Mouse (Mus musculus) thymus, adult 2 months (tissue): ENCODE measurements around the gene Hdac4.

Source experiments
- CTCF ChIP-seq: fragments of 200-500 bp; IDR thresholded peaks from 2 replicates; pipeline ENCODE4 v1.5.1; 2012; ENCODE audit warnings: mild to moderate bottlenecking, control low read depth, low read length, moderate library complexity, borderline replicate concordance; ENCODE audit not compliant: control insufficient read depth, poor library complexity, insufficient read depth; ENCODE audit errors: extremely low read depth
- POLR2A ChIP-seq: fragments of 200-500 bp; IDR thresholded peaks from 2 replicates; pipeline ENCODE4 v1.6.1; 2012; ENCODE audit warnings: mild to moderate bottlenecking, low read length, control low read depth, moderate library complexity; ENCODE audit not compliant: control insufficient read depth, poor library complexity, insufficient read depth; ENCODE audit errors: extremely low read depth

- no peak for TF ChIP-seq CTCF
- no peak for TF ChIP-seq POLR2A
Measured at GRCm38 (mm10) chr1:92075312-92075711, 120.2 kb downstream of the Hdac4 start.
